Mouse (Mus musculus) heart, adult 2 months (tissue): ENCODE data around the gene Fam178b.

Experiments
- CTCF ChIP-seq: fragments of 200-600 bp; IDR thresholded peaks from 2 replicates; pipeline ENCODE4 v1.8.1; 2022; ENCODE audit warnings: antibody characterized with exemption, mild to moderate bottlenecking, moderate library complexity
- POLR2A ChIP-seq: fragments of 200-500 bp; IDR thresholded peaks from 2 replicates; pipeline ENCODE4 v1.6.1; 2011; ENCODE audit warnings: mild to moderate bottlenecking, low read depth, low read length, control low read depth; ENCODE audit not compliant: insufficient read depth

- TF ChIP-seq CTCF (no peak), POLR2A (no peak)
These were observed 101.7 kb downstream of the Fam178b start for GRCm38 (mm10) chr1:36581260-36581659.
